Mouse (Mus musculus) kidney, embryonic 14.5 days (tissue): Measurements from ENCODE around the gene Klhl2. TPM values are rescaled to one million over a fixed set of nuclear protein-coding genes. Genes with fewer than 3 reads are reported as not detected.

Experiments
- ATAC-seq: fragments of 200-750 bp; cut with Nextera tagmentation; 2 replicates; pipeline ENCODE4 v1.8.0; 2017; ENCODE audit warnings: moderate number of reproducible peaks, mild to moderate bottlenecking, moderate TSS enrichment, moderate library complexity; ENCODE audit not compliant: low FRiP score, low TSS enrichment
- H3K27ac ChIP-seq: fragments of 300-500 bp; sonication (generic); 2 replicates; pipeline ENCODE4 v1.5.1; 2014; ENCODE audit warnings: low read depth, mild to moderate bottlenecking, low read length, moderate library complexity, mixed read lengths
- H3K27me3 ChIP-seq: fragments of 300-500 bp; sonication (generic); 2 replicates; pipeline ENCODE4 v1.6.1; 2014; ENCODE audit warnings: mild to moderate bottlenecking, low read length; ENCODE audit not compliant: control insufficient read depth, insufficient read depth
- H3K36me3 ChIP-seq: fragments of 300-500 bp; sonication (generic); 2 replicates; pipeline ENCODE4 v1.6.1; 2014; ENCODE audit warnings: low read length, mixed read lengths; ENCODE audit not compliant: control insufficient read depth, insufficient read depth
- H3K4me1 ChIP-seq: fragments of 300-500 bp; sonication (generic); 2 replicates; pipeline ENCODE4 v1.6.1; 2014; ENCODE audit warnings: low read length, mixed read lengths; ENCODE audit not compliant: control insufficient read depth, insufficient read depth
- H3K4me2 ChIP-seq: fragments of 300-500 bp; sonication (generic); replicated peaks from 2 replicates; pipeline ENCODE4 v1.6.1; 2014; ENCODE audit warnings: low read depth, mild to moderate bottlenecking, low read length
- H3K4me3 ChIP-seq: fragments of 300-500 bp; sonication (generic); 2 replicates; pipeline ENCODE4 v1.5.1; 2014; ENCODE audit warnings: mild to moderate bottlenecking, low read length
- H3K9ac ChIP-seq: fragments of 300-500 bp; sonication (generic); 2 replicates; pipeline ENCODE4 v1.6.1; 2014; ENCODE audit warnings: low read depth, mild to moderate bottlenecking, low read length, moderate library complexity
- H3K9me3 ChIP-seq: fragments of 300-500 bp; sonication (generic); 2 replicates; pipeline ENCODE4 v1.6.1; 2016; ENCODE audit warnings: low read length; ENCODE audit not compliant: control insufficient read depth
- WGBS: fragments of 180-500 bp; shearing (Covaris S2); extraction: QIAGEN DNeasy Blood & Tissue Kit; methylation state at CpG from one replicate; pipeline ENCODE4 v1.1.7; 2014; 5-methylcytosine and 5-hydroxymethylcytosine counted together
- polyA plus RNA-seq: library from polyadenylated mRNA; unstranded; fragments of >200 nt; fragmentation: Nextera tagmentation; extraction: Ambion mirVana; gene quantifications from 2 replicates; pipeline ENCODE4 v1.2.1, GENCODE M21; 2014

The Klhl2 gene
- polyA plus RNA-seq, 1 experiment from 2014 or later, result 15.5 TPM

DNA sequence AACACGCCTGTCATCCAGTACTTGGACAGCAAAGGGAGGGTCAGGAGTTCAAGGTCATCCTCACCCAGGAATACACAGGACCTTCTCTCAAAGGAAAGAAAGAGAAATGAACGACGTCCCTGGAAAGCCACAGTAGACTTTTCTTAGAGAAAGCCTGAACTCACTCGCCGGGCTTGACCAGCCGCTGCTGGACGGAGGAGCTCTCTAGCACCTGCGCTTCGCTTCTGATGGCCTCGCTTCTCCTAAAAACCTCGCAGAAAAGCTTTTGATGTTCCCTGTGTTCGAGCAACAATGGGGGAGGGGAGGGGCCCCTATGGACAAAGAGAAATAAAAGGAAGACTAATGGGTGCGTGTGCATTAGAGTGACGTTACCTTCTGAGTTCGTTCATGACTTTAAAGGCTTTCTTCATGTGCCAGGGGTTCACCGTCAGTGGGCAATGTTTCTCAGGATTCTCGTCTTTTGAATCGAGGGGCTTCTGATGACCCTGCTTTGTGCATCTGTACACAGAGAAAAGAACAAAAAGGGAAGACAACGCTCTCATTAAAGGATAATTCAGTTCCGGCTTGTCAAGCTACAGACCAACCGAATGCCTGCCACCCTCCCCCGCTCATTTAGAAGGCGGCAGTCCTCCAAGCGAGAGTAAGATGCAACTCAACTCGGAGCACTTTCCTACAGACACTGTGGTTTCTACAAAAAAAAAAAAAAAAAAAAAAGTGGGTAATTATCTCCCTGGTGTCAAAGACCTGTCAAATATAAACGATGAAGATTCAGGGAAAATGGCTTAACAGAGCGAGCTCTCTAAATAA is 15.5 kb downstream of the Klhl2 start:
- H3K27me3 ChIP-seq, result no peaks in the 10 kb centered on the region
- H3K9ac ChIP-seq, result no peak overlapping the region
- no peak overlapping the region for H3K27ac ChIP-seq
- no peak overlapping the region for H3K4me3 ChIP-seq
- no peak overlapping the region for H3K4me2 ChIP-seq
- peaks cover 5% of the 10 kb centered on the region; the same call in 1 of the 2 replicates for H3K36me3 ChIP-seq
- H3K4me1 ChIP-seq, result peaks cover 11% of the 10 kb centered on the region; the same call in 1 of the 2 replicates
- WGBS, result 42% methylated on average over 27 of the region's 27 CpGs
- peaks cover 1% of the 10 kb centered on the region; the same call in 1 of the 2 replicates for H3K9me3 ChIP-seq
- no peak for ATAC-seq

DNA sequence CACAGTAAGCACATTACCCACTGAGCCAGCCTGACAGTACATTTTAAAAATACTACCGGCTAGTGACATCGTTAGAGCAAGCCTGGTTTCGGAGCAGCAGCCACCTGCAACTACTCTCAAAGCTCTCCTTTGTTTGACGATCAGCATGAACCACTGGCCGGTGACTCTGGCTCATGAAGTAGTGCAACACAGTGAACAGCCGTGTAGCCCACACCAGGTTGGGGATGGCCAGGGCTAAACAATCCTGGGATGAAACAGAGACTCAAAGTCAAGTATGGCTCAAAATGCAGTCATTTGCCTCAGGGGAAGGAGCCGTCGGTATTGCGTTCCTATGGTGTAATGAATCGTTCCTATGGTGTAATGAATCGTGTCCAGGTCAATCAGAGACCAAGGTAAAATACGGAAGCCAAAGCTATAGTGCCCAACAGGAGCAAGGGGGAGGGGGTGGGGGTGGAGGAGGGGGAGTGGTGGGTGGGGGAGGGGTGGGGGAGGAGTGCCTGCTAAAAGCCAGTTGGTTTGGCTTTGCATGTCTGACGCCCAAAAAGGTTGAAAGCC is 17.2 kb downstream of the Klhl2 start:
- H3K27ac ChIP-seq, result peak overlapping the region; percentile 47; the same call in 1 of the 2 replicates
- no peaks in the 10 kb centered on the region for H3K27me3 ChIP-seq
- 59% methylated on average over 13 of the region's 13 CpGs for WGBS
- H3K36me3 ChIP-seq, result peaks cover 5% of the 10 kb centered on the region; the same call in 1 of the 2 replicates
- H3K4me3 ChIP-seq, result no peak overlapping the region
- H3K4me1 ChIP-seq, result peaks cover 11% of the 10 kb centered on the region; the same call in 1 of the 2 replicates
- no peak overlapping the region for H3K9ac ChIP-seq
- H3K9me3 ChIP-seq, result peaks cover 2% of the 10 kb centered on the region; the same call in 1 of the 2 replicates
- no peak overlapping the region for H3K4me2 ChIP-seq
- ATAC-seq, result peak; percentile 67

DNA sequence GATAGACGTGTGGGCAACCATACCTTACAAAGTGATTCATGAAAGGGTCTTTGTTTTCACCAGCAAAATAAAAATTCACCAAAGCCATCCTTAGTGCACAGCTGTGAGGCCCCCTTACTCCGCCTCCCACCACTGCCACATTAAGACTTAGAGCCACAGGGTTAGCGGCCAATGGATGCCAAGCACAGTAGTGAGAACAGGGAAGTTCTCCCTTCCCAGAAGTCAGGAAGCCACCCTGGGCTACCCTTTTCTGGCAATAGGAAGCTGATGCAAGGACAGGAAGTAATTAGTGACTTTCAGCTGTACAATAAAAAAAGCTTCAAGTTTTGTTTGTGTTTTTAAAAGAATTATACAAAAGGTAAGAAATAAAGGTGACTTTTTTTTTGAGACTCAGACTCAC is 18.2 kb downstream of the Klhl2 start:
- H3K4me3 ChIP-seq, result no peak overlapping the region
- H3K9me3 ChIP-seq, result peaks cover 2% of the 10 kb centered on the region; the same call in 1 of the 2 replicates
- no peaks in the 10 kb centered on the region for H3K27me3 ChIP-seq
- H3K4me2 ChIP-seq, result no peak overlapping the region
- peaks cover 11% of the 10 kb centered on the region; the same call in 1 of the 2 replicates for H3K4me1 ChIP-seq
- H3K9ac ChIP-seq, result peak overlapping the region; percentile 12; the same call in 1 of the 2 replicates
- no peak overlapping the region for H3K27ac ChIP-seq
- H3K36me3 ChIP-seq, result peaks cover 5% of the 10 kb centered on the region; the same call in 1 of the 2 replicates
- ATAC-seq, result no peak
- WGBS, result 69% methylated on average over 3 of the region's 3 CpGs

DNA sequence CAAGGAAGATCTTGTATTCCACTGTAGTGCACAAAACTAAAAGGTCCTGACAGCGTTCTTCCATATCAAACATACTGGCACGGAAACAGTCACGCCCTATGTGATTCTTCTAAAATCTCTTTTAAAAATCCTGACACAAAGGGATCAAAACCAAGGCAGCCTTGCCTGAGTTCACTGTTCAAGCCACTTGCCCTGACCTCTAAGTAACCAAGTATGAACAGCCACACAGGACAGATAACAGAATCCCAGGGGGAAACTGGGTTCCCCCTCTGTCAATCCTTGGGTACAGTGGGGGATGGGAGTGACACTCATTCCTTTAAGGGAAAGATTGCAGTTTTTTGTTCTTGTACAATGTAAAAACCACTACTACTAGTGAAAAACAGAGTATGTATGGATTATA is 19.9 kb downstream of the Klhl2 start:
- Histone ChIP-seq H3K27me3 (no peaks in the 10 kb centered on the region), H3K36me3 (peaks cover 7% of the 10 kb centered on the region; the same call in 1 of the 2 replicates), H3K9ac (no peak overlapping the region), H3K4me2 (no peak overlapping the region), H3K9me3 (peaks cover 2% of the 10 kb centered on the region; the same call in 1 of the 2 replicates), H3K27ac (no peak overlapping the region), H3K4me3 (no peak overlapping the region), H3K4me1 (peaks cover 8% of the 10 kb centered on the region; the same call in 1 of the 2 replicates)
- WGBS, result 88% methylated on average over 3 of the region's 3 CpGs
- no peak for ATAC-seq

DNA sequence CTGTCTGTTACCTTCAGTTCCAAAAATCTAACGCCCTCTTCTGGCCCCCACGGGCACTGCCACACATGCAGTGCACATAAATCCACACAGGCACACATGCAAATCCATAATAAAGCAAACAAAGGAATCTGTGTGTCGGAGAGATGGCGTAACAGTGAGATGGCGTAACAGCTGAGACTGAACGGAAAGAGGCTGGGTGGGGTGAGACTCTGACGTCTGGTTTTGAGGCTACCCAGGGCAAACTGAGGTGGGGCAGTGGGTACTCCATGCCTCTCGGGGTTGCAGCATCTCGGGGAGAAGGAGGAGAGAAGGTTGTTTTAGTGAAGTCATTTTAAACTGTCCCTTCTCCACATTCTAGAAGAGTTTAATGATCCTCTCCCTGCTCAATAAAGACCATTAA is 20.4 kb downstream of the Klhl2 start:
- Histone ChIP-seq H3K27ac (no peak overlapping the region), H3K4me3 (no peak overlapping the region), H3K27me3 (no peaks in the 10 kb centered on the region), H3K4me2 (no peak overlapping the region), H3K4me1 (peaks cover 8% of the 10 kb centered on the region; the same call in 1 of the 2 replicates), H3K36me3 (peaks cover 8% of the 10 kb centered on the region; the same call in 1 of the 2 replicates), H3K9ac (no peak overlapping the region), H3K9me3 (peaks cover 2% of the 10 kb centered on the region; the same call in 1 of the 2 replicates)
- 94% methylated on average over 9 of the region's 9 CpGs for WGBS
- no peak for ATAC-seq

DNA sequence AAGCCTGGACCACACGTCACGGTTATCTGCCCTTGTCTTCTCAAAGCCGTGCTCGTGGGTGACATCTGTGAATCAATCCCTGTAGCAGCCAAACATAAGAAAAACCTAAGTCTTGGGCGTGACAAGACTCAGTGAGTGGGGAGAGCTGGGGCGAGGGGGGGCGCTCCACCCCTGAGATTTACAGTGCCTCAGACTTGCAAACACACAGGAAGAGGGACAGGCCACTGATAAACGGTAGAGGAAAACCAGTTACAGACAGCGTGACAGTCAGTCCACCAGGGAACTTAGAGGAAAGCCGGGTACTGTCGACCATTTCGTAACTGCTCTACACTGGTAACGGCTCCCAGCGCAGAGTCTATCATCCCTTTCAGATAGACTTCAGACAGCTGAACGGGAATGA is 21.4 kb downstream of the Klhl2 start:
- 85% methylated on average over 15 of the region's 15 CpGs for WGBS
- Histone ChIP-seq H3K36me3 (peaks cover 8% of the 10 kb centered on the region), H3K4me2 (no peak overlapping the region)

DNA sequence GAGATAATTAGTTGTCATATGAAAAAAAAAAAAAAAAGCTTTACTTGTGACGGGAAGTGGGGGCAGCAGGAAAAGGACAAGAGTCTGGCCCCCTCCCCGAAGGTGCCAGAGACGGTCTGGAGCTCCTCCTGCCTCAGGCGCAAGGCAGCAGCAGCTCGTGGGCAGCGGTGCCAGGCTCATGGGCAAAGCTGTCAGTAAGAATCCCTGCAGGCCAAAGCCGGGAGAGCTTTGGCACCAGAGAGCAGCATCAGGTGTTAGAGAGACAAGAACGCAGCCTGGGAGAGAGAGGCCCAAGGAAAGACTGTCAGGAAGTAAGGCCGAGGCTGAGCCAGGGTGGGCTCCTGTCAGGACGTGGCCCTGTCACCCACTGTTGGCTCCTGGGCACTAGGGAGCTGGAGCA is 22.5 kb downstream of the Klhl2 start:
- H3K4me3 ChIP-seq, result no peak overlapping the region
- no peaks in the 10 kb centered on the region for H3K27me3 ChIP-seq
- 84% methylated on average over 10 of the region's 10 CpGs for WGBS
- no peak overlapping the region for H3K9ac ChIP-seq
- H3K27ac ChIP-seq, result no peak overlapping the region
- H3K36me3 ChIP-seq, result peaks cover 12% of the 10 kb centered on the region
- H3K9me3 ChIP-seq, result peaks cover 2% of the 10 kb centered on the region; the same call in 1 of the 2 replicates
- H3K4me2 ChIP-seq, result no peak overlapping the region
- ATAC-seq, result no peak
- H3K4me1 ChIP-seq, result no peaks in the 10 kb centered on the region

More for the DNA sequence above, 21.4 kb downstream of the Klhl2 start:
- Histone ChIP-seq H3K9ac (no peak overlapping the region), H3K9me3 (peaks cover 2% of the 10 kb centered on the region; the same call in 1 of the 2 replicates), H3K4me1 (0 out of 2 replicates have a peak, but pooled peaks cover 2% of the 10 kb centered on the region), H3K27me3 (no peaks in the 10 kb centered on the region), H3K27ac (no peak overlapping the region), H3K4me3 (no peak overlapping the region)
- no peak for ATAC-seq

DNA sequence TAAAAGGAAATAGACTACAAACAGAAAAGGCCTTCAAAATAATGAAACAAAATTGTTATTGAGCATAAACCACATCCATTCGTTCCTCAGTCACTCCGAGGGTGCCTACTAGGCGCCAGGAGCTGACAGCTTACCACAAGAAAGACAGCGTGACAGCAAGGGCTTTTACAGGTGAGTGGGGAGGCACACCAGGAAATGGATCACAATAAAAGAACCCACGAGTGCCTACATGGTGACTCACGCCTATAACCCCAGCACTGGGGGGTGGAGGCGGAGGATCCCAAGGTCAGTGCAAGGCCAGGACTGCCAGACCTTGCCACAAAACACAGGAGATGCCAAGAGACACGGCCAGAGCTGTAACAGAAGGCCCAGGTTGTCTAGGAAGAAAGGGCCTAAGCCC is 23.4 kb downstream of the Klhl2 start:
- no peak for ATAC-seq
- Histone ChIP-seq H3K27ac (no peak overlapping the region), H3K4me1 (no peaks in the 10 kb centered on the region), H3K9ac (no peak overlapping the region), H3K4me2 (no peak overlapping the region), H3K9me3 (peaks cover 2% of the 10 kb centered on the region; the same call in 1 of the 2 replicates), H3K36me3 (peaks cover 12% of the 10 kb centered on the region), H3K4me3 (no peak overlapping the region), H3K27me3 (no peaks in the 10 kb centered on the region)
- 63% methylated on average over 8 of the region's 8 CpGs for WGBS

DNA sequence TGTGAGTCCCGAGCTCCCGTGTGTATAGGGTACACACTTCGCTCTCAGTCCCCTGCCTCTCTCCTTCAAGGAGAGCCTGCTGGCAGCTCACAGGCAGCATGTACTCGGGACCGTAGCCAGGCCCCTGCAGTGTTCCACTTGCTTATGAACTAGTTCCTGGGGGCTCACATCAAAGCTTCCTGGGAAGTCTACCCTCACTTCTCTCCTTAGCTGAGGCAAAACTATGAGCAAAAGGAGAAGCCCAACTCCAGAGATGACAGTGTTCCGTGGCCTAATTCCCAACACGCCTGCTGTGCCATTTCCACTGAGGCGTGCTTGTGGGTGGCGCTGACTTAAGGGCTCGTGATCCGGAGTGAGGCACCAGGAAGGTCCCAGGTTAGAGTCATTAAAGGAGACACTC is 25.9 kb downstream of the Klhl2 start:
- WGBS, result 82% methylated on average over 11 of the region's 11 CpGs

More for the DNA sequence above, 25.9 kb downstream of the Klhl2 start:
- H3K9ac ChIP-seq, result no peak overlapping the region
- no peaks in the 10 kb centered on the region for H3K9me3 ChIP-seq
- H3K36me3 ChIP-seq, result peaks cover 7% of the 10 kb centered on the region; the same call in 1 of the 2 replicates
- no peak overlapping the region for H3K4me2 ChIP-seq
- H3K4me3 ChIP-seq, result no peak overlapping the region
- H3K27me3 ChIP-seq, result no peaks in the 10 kb centered on the region
- no peak for ATAC-seq
- H3K27ac ChIP-seq, result no peak overlapping the region
- no peaks in the 10 kb centered on the region for H3K4me1 ChIP-seq
